Mouse (Mus musculus) neural tube, embryonic 13.5 days (tissue): ENCODE results near the gene Pabpn1. TPM values are rescaled to one million over a fixed set of nuclear protein-coding genes. Genes with fewer than 3 reads are reported as not detected.
"Not testable (repeated sequence)": the region's sequence is repeated elsewhere in the genome, so short reads cannot be mapped to it uniquely, and the experiment has no call there.

ENCODE experiments used
- ATAC-seq: fragments of 200-750 bp; cut with Nextera tagmentation; 2 replicates; pipeline ENCODE4 v1.8.0; 2017; ENCODE audit warnings: low read depth, mild to moderate bottlenecking, moderate TSS enrichment, moderate library complexity
- H3K27ac ChIP-seq: fragments of 300-500 bp; sonication (generic); replicated peaks from 2 replicates; pipeline ENCODE4 v1.5.1; 2015; ENCODE audit warnings: moderate library complexity, mild to moderate bottlenecking, inconsistent platforms
- H3K27me3 ChIP-seq: fragments of 300-500 bp; sonication (generic); 2 replicates; pipeline ENCODE4 v1.6.1; 2015; ENCODE audit warnings: mild to moderate bottlenecking, inconsistent platforms
- H3K36me3 ChIP-seq: fragments of 300-500 bp; sonication (generic); 2 replicates; pipeline ENCODE4 v1.6.1; 2015; ENCODE audit warnings: mild to moderate bottlenecking, inconsistent platforms
- H3K4me1 ChIP-seq: fragments of 300-500 bp; sonication (generic); replicated peaks from 2 replicates; pipeline ENCODE4 v1.6.1; 2015; ENCODE audit warnings: inconsistent platforms
- H3K4me2 ChIP-seq: fragments of 300-500 bp; sonication (generic); 2 replicates; pipeline ENCODE4 v1.6.1; 2015; ENCODE audit warnings: inconsistent platforms, mild to moderate bottlenecking, moderate library complexity
- H3K4me3 ChIP-seq: fragments of 300-500 bp; sonication (generic); 2 replicates; pipeline ENCODE4 v1.5.1; 2015; ENCODE audit warnings: mild to moderate bottlenecking, inconsistent platforms
- H3K9ac ChIP-seq: fragments of 300-500 bp; sonication (generic); 2 replicates; pipeline ENCODE4 v1.6.1; 2015; ENCODE audit warnings: moderate library complexity, mild to moderate bottlenecking, inconsistent platforms
- H3K9me3 ChIP-seq: fragments of 300-500 bp; sonication (generic); 2 replicates; pipeline ENCODE4 v1.6.1; 2016; ENCODE audit warnings: inconsistent platforms
- WGBS: fragments of 180-500 bp; shearing (Covaris S2); methylation state at CpG from one replicate; pipeline ENCODE4 v1.1.7; 2015; 5-methylcytosine and 5-hydroxymethylcytosine counted together
- polyA plus RNA-seq: library from polyadenylated mRNA; unstranded; fragments of >200 nt; fragmentation: Nextera tagmentation; extraction: Ambion mirVana; gene quantifications from 2 replicates; pipeline ENCODE4 v1.2.1, GENCODE M21; 2015

Pabpn1 gene
- polyA plus RNA-seq, 1 experiment from 2014 or later = 153 TPM

DNA sequence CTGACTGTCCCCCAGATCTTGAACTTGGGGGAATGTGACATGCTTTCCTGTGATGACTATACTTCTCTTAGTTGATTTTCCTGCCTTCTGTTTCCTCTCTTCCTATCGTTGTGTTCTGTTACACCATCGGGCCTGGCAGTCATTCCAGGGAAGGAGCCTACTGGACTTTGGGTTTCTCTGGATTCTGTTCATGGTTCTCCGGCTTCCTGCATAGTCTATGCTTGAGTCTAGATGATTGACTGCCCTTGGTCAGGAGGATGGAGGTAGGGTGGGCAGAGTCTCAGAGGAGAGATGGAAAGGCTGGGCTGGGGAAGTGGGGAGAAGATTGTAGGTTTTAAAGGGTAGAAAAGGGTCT is 47.9 kb downstream of the Pabpn1 start:
- Histone ChIP-seq H3K9me3 (no peaks in the 10 kb centered on the region), H3K9ac (no peak overlapping the region), H3K4me3 (no peak overlapping the region), H3K27me3 (no peaks in the 10 kb centered on the region), H3K4me1 (peaks cover 17% of the 10 kb centered on the region), H3K27ac (no peak overlapping the region), H3K4me2 (no peak overlapping the region), H3K36me3 (no peaks in the 10 kb centered on the region)
- WGBS = 82% methylated on average over 3 of the region's 3 CpGs
- no peak for ATAC-seq

DNA sequence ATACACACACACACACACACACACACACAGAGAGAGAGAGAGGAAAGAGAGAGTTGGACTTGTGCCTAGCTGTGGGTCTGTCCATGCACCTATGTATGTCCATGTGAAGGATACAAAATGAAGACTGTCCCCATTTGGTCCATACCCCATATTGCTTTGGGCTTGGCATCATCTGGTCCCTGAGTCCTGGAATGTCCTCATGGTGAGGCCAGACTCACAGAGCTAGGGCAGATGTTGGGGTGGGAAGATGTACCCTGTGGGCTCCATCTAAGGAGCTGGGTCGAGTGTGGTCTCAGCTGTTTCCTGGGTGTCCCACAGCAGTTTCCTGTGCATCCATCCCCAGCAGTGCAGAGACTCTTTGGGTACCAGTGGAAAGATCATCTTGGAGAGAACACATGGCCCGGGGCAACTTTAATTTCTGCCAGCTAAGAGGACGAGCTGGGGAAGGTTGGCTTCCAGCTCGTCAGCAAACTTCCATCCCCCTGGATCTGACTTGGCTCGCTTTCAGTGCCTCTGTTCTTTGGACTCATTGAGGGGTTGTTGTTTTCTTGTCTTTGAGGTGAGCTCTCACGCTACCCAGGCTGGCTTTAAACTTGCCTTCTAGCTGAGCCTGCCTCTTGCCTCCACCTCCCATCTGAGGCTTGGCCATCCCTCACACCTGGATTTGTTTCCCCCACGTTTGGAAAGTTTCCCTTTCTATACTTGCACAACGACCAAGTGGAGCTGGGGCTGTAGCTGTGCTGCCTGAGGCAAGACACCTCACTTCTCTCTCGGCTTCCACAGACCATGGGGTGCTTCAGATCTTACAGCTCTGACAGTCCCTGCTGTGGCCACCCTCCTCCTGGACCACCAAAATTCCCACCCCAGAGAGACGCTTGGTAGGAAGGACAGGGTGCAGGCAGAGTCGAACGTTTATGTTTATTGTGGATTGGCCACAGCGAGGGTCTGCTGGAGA is 49.0 kb downstream of the Pabpn1 start:
- H3K4me2 ChIP-seq = no peak overlapping the region
- 62% methylated on average over 13 of the region's 13 CpGs for whole genome bisulfite sequencing

DNA sequence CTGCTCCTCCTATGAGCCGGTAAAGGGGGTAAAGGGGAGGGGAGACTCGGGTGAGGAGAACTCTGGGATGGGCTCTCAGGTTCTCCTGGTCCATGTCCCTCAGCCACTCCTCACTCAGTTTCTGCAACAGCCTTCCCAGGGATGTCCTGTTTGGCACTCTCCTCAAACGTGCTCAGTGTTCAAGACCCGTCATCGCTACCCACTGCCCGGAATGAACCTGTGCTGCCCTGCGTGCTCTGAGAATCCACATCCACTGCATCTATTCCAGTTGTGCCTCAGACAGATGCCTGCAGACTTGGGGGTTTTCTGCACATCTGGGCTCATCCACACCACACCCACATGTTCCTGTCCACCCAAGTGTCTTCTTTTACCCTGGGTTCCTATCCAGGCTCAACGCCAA is 50.2 kb downstream of the Pabpn1 start:
- ATAC-seq = no peak
- H3K4me2 ChIP-seq = no peak overlapping the region
- WGBS = 90% methylated on average over 8 of the region's 8 CpGs
- H3K36me3 ChIP-seq = no peaks in the 10 kb centered on the region
- H3K4me1 ChIP-seq = no peaks in the 10 kb centered on the region
- no peak overlapping the region for H3K27ac ChIP-seq
- H3K4me3 ChIP-seq = no peak overlapping the region
- H3K9ac ChIP-seq = no peak overlapping the region
- no peaks in the 10 kb centered on the region for H3K27me3 ChIP-seq
- no peaks in the 10 kb centered on the region for H3K9me3 ChIP-seq

More for the DNA sequence above, 49.0 kb downstream of the Pabpn1 start:
- no peak overlapping the region for H3K9ac ChIP-seq
- H3K27ac ChIP-seq = no peak overlapping the region
- H3K4me3 ChIP-seq = no peak overlapping the region
- H3K4me1 ChIP-seq = peaks cover 6% of the 10 kb centered on the region
- no peaks in the 10 kb centered on the region for H3K9me3 ChIP-seq
- ATAC-seq = no peak
- H3K36me3 ChIP-seq = no peaks in the 10 kb centered on the region
- H3K27me3 ChIP-seq = no peaks in the 10 kb centered on the region

DNA sequence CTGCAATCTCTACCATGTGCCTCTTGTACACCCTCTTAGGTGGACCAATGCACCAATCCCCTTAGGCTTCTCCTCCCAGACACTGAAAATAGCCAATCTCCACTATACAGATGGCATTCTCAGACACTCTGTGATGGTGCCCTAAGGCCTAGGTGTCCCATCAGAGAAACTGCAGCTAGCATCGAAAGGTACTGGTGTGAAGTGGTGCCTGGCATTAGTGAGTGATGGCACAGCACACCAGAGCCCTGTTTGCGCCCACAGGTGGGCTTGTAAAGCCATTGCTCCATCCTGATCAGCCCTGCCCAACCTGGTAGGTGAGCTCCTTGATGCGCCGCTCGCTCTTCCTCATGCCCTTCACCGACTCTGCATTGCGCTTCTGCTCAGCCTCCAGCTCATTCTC is 51.7 kb downstream of the Pabpn1 start:
- H3K4me1 ChIP-seq = no peaks in the 10 kb centered on the region
- H3K9ac ChIP-seq = no peak overlapping the region
- no peaks in the 10 kb centered on the region for H3K9me3 ChIP-seq
- H3K36me3 ChIP-seq = no peaks in the 10 kb centered on the region
- H3K27ac ChIP-seq = no peak overlapping the region
- WGBS = 93% methylated on average over 7 of the region's 7 CpGs
- no peaks in the 10 kb centered on the region for H3K27me3 ChIP-seq
- H3K4me2 ChIP-seq = no peak overlapping the region
- ATAC-seq = no peak
- H3K4me3 ChIP-seq = no peak overlapping the region

DNA sequence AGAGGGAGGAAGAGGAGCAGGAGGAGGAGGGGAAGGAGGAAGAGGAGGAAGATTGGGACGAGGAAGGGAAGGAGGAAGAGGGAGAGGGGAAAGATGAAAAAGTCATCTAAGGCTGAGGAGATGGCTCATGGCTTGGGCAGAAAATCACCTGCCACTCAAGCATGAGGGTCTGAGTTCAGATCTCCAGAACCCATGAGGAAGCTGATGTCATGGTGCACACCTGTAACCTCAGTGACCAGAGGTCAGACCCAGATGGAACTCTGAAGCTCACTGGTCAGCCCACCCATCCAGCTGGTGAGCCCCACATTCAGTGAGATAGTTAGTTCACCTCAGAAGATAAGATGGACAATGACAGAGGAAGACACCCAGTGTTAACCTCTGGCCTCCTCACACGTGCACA is 52.6 kb downstream of the Pabpn1 start:
- no peaks in the 10 kb centered on the region for H3K36me3 ChIP-seq
- no peaks in the 10 kb centered on the region for H3K9me3 ChIP-seq
- H3K4me2 ChIP-seq = no peak overlapping the region
- ATAC-seq = no peak
- H3K4me3 ChIP-seq = no peak overlapping the region
- H3K27me3 ChIP-seq = no peaks in the 10 kb centered on the region
- H3K27ac ChIP-seq = no peak overlapping the region
- 76% methylated on average over 2 of the region's 2 CpGs for WGBS
- H3K9ac ChIP-seq = no peak overlapping the region
- no peaks in the 10 kb centered on the region for H3K4me1 ChIP-seq

DNA sequence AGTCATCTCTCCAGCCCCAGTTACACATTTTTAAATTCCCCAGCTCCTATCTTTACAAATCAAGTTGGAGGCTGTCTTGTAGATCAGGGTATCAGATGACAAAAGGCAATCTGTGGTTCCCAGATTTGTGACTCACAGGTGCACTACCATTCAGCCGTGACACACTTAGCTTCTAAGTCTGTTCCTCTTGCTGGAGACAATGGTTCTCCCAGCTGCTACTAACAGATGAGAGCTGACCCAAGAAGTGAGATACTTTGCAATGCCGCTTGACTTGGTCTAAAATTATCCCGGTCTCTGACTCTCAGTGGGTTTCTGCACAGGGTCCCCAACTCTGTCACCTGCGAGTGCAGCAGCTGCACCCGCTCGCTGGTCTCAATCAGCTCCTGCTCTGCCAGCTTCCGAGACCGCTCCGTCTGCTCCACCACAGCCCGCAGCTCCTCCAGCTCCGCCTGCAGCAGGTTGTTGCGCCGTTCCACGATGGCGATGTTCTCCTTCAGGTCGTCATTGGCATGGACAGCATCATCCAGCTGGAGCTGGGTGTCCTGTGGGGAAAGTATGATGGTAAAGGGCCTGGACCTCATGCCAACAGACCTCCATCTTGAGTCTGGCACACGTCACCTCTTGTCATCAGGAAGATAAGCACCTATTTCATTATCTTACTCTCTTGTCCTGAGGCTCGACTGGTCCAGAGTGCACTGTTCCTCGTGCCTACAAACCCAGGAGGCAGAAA is 53.8 kb downstream of the Pabpn1 start:
- Histone ChIP-seq H3K4me1 (no peaks in the 10 kb centered on the region), H3K27ac (no peak overlapping the region), H3K4me2 (no peak overlapping the region), H3K36me3 (no peaks in the 10 kb centered on the region), H3K9me3 (no peaks in the 10 kb centered on the region), H3K9ac (no peak overlapping the region), H3K4me3 (no peak overlapping the region), H3K27me3 (no peaks in the 10 kb centered on the region)
- no peak for ATAC-seq
- WGBS = 87% methylated on average over 19 of the region's 19 CpGs

DNA sequence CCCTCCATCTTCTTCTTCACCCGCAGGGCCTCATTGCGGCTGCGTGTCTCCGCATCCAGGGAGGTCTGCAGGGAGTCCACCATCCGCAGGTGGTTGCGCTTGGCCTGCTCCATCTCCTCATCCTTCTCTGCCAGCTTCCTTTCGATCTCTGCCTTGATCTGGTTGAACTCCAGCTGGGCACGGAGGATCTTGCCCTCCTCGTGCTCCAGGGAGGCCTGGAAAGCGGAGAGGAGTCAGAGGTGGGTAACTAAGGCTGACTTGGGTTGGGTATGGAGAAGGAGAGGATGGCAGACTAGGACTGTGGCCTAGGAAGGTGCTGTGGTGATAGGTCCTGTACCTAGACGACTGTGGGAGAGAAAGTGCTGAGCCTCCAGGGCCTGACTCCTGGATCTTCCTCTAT is 54.7 kb downstream of the Pabpn1 start:
- H3K36me3 ChIP-seq = not testable (repeated sequence)

More for the DNA sequence above, 54.7 kb downstream of the Pabpn1 start:
- not testable (repeated sequence) for H3K9me3 ChIP-seq, H3K27me3 ChIP-seq, H3K4me1 ChIP-seq, H3K27ac ChIP-seq, H3K4me3 ChIP-seq, H3K9ac ChIP-seq, H3K4me2 ChIP-seq, ATAC-seq
- 90% methylated on average over 11 of the region's 11 CpGs for WGBS

Other genes with a start within 250 kb of the Pabpn1 start
- 84.6 and 90.6 TPM in 2 replicates for gene 1700123O20Rik, start 206.3 kb upstream of the Pabpn1 start, polyA plus RNA-seq
- 140 and 146 TPM in 2 replicates for gene Acin1, start 205.6 kb upstream of the Pabpn1 start, polyA plus RNA-seq
- 0.12 and 0.24 TPM in 2 replicates for gene Gm29776, start 193.7 kb upstream of the Pabpn1 start, polyA plus RNA-seq
- gene Cebpe, start 180.3 kb upstream of the Pabpn1 start, polyA plus RNA-seq = 0.23 TPM in 1 of 2 replicates, not detected in the other
- 4.4 and 5.1 TPM in 2 replicates for gene Slc7a8, start 110.6 kb upstream of the Pabpn1 start, polyA plus RNA-seq
- gene Rnf212b, start 78.4 kb upstream of the Pabpn1 start, polyA plus RNA-seq = not detected in 2 replicates
- 12.8 and 13.6 TPM in 2 replicates for gene Homez, start 21.5 kb upstream of the Pabpn1 start, polyA plus RNA-seq
- gene Ppp1r3e, start 14.9 kb upstream of the Pabpn1 start, polyA plus RNA-seq = 1.9 and 2.3 TPM in 2 replicates
- 3.1 and 3.8 TPM in 2 replicates for gene Bcl2l2, start 9.1 kb upstream of the Pabpn1 start, polyA plus RNA-seq
- gene Gm20521, start 9.1 kb upstream of the Pabpn1 start, polyA plus RNA-seq = not detected in 2 replicates
- gene Slc22a17, start 20.6 kb downstream of the Pabpn1 start, polyA plus RNA-seq = 153 TPM in 2 replicates
- 13.8 and 16.0 TPM in 2 replicates for gene Efs, start 33.6 kb downstream of the Pabpn1 start, polyA plus RNA-seq
- 1.3 and 1.6 TPM in 2 replicates for gene Il25, start 40.2 kb downstream of the Pabpn1 start, polyA plus RNA-seq
- gene Cmtm5, start 43.8 kb downstream of the Pabpn1 start, polyA plus RNA-seq = 20.2 and 24.7 TPM in 2 replicates
- 1.6 and 2.3 TPM in 2 replicates for gene Myh6, start 74.4 kb downstream of the Pabpn1 start, polyA plus RNA-seq
- gene Gm17428, start 84.4 kb downstream of the Pabpn1 start, polyA plus RNA-seq = not detected in 2 replicates
- 7.6 and 10.3 TPM in 2 replicates for gene Myh7, start 102.1 kb downstream of the Pabpn1 start, polyA plus RNA-seq
- gene Ngdn, start 123.0 kb downstream of the Pabpn1 start, polyA plus RNA-seq = 56.4 and 61.9 TPM in 2 replicates
- 30.4 and 33.6 TPM in 2 replicates for gene Zfhx2, start 199.8 kb downstream of the Pabpn1 start, polyA plus RNA-seq
- gene Thtpa, start 202.3 kb downstream of the Pabpn1 start, polyA plus RNA-seq = 29.4 and 29.8 TPM in 2 replicates
- 5.2 and 8.3 TPM in 2 replicates for gene Ap1g2, start 214.1 kb downstream of the Pabpn1 start, polyA plus RNA-seq
- gene Jph4, start 224.4 kb downstream of the Pabpn1 start, polyA plus RNA-seq = 21.1 and 21.4 TPM in 2 replicates